Mouse (Mus musculus): ENCODE measurements around the gene Phlpp2.
"Not testable (repeated sequence)": the region's sequence is repeated elsewhere in the genome, so short reads cannot be mapped to it uniquely, and the experiment has no call there.

Gene Phlpp2

DNA sequence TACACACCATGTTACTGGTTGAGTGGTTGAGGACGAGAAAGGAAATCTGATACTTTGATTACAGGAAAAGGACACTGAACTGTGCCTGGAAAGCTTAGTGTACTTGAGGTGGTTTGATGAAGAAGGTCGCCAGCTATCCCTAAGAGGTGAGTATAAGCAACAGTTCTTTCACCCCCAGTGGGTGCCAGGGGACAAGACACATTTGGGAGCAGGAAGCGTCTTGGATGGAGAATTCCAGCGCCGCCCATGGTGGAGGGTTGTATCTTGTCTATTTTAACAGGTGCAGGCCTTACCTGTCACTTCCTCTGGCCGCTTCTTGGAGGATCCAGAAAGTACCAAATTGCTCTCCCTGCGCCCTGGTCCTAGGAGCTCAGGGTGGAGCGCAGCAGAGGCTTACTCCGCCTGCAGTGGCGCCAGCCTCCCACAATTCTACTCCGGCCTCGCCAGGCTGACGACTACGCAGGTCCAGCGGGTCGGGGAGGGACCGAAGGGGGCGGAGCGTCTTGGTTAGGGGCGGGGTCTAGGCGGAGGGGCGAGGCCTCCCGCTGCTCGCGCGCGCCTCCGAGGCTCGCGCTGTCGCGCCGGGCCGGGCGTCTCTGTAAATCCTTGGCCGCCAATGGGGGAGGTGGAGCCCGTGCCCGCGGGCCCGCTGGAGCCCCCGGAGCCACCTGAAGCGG lies at the start of gene Phlpp2:
Gene Phlpp2, plus strand, starts transcription at position 540 of the 677 bp plus-strand sequence.
- DNase-seq, result peak; percentile 94

DNA sequence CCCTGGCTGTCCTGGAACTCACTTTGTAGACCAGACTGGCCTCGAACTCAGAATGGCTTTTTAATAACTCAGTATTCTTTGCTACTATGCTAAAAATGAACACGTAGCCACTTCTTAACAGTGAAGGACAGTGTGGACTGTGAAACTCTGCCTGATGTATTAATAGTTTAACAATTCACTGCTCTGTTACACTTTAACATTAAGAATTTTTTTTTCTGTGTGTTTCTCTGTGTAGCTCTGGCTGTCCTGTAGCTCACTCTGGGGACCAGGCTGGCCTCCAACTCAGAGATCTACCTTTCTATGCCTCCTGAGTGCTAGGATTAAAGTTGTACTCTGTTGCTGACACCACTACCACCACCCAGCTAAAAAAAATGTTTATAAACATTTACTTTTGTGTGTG lies 44.8 kb upstream of the Phlpp2 start:
- peak; percentile 55 to 74 for DNase-seq

- no peak for DNase-seq
Measured at GRCm38 (mm10) chr8:109839822-109840221, 28.5 kb upstream of the Phlpp2 start.

DNA sequence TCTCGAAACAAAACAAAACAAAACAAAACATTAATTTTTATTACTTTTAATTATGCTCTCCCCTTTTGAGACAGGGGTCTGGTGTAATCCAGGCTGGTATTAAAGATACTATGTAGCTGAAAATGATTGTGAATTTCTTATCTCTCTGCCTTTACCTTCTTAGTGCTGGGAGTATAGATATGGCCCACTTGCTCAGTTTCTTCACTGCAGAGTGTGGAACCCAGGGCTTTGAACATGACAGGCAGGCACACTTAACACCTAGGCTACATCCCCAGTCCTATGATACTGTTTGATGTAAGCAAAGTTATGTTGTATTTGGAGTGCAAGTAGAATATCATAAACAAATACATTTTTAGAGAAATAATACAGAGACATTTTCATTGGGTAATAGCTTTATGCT lies 25.9 kb upstream of the Phlpp2 start:
- no peak for DNase-seq

DNA sequence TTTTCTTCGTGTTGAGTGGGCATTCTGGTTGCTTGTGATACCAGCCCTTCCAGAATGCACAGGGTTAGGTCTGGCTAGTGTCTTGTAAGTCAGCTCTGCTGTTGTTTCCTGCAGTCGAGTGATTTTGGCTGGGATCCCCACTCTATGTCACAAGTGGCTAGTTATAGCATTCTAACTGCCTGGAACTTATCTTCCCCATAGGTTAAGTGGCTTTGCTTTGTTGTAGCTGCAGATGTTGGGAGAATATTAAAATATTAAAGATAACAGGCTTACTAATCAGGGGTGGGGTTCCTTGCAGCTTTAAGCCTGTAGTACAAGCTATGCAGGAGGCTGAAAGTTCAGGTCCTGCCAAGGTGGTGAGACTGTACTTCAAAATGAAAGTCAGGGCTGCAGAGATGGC lies 20.5 kb upstream of the Phlpp2 start:
- DNase-seq, result no peak

DNA sequence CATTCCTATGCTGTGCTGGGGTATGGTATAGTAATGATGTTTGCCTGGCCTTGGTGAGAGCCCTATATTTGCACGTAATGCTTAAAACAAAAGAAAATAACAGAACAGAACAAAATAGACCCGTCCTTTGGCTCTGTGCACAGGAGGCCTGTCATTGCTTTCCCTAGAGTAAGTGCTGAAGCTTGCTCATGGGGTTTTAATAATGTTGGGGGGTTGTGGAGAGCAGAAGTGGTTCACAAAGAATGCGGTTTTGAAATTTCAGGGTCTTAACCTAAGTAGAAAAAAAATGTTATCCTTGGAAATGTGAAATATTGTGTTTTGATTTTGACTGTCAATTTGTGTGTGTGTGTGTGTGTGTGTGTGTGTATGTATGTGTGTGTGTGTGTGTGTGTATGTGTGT lies 19.4 kb upstream of the Phlpp2 start:
- no peak for DNase-seq

GRCm38 (mm10) chr8:109853423-109853822 lies 14.9 kb upstream of the Phlpp2 start:
- peak; percentile 65 to 81 for DNase-seq

- DNase-seq, result no peak
Measured at GRCm38 (mm10) chr8:109854522-109854921, 13.8 kb upstream of the Phlpp2 start.

GRCm38 (mm10) chr8:109855451-109855850 lies 12.9 kb upstream of the Phlpp2 start:
- DNase-seq, result no peak

DNA sequence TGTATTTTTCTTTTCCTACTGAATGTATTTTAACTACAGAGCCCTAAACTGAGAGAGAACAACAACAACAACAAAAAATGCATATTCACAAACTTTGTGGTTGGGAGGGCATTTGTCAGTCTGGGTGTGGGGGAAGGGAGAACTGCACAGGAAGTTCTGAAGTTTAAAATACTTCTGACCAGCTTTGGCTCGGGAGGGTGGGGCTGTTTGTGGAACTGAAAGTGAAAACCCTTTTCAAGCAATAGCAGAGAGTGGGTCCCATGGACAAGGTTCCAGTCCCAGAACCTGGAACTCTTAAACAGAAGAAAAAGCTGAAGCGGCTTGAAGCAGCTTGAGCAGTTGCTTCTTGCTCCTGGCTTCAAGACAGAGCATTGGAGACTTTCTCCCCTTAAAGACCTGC lies 4.9 kb upstream of the Phlpp2 start:
- peak; percentile 52 to 55 for DNase-seq

- no peak for DNase-seq
Measured at GRCm38 (mm10) chr8:109864798-109865197, 3.5 kb upstream of the Phlpp2 start.

GRCm38 (mm10) chr8:109865536-109865935 lies 2.8 kb upstream of the Phlpp2 start:
- DNase-seq, result peak in 1 of 2 experiments; percentile 26

- no peak for DNase-seq
Measured at GRCm38 (mm10) chr8:109866690-109867089, 1.7 kb upstream of the Phlpp2 start.

DNA sequence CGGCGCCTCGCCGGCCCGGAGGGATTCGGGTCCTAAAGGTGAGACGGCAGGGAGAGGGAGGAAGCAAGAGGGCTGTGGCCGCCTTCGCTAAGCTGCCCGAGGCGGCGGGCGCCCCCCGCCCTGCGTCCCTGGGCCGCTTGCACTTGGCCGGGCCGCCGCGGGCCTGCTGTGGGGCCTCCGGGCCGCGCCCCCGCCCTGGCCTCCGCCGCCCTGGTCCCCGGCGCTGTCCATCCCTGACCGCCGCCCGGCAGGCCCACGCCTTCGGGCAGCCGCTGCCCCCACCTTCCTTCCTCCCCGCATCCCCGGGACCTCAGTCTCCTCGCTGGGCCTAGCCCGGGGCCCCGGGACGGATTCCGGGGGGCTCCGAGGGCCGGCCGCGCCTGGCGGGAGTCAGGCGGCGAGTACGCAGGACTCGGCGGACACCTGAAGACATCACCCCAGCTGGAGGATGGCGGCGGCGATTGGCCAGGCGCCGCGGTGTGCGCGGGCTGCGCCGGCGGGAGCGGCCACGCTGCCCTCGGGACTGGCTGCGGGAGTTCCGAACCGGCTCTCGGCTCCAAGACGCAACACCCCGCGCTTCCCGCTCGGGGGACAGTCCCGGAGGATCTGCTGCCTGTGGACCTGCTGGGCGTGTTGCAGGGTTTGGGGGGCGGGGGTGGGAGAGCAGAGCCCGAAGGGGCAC lies 479 bp downstream of the Phlpp2 start:
- peak; percentile 38 to 39 for DNase-seq

GRCm38 (mm10) chr8:109871056-109871455 lies 2.7 kb downstream of the Phlpp2 start:
- no peak for DNase-seq

DNA sequence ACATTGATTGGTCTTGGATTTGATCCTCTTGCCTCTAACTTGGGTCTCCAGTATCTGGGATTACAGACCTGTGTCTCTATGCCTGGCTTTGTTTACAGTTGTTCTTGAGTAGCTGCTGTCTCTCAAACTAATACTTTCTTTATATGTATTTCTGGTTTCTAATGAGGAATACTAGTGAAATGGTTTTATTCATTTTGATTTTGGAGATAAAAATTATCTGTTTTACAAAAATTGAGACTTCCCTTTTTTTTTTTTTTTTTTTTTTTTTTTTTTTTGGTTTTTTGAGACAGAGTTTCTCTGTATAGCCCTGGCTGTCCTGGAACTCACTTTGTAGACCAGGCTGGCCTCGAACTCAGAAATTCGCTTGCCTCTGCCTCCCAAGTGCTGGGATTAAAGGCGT lies 5.5 kb downstream of the Phlpp2 start:
- not testable (repeated sequence) for DNase-seq

GRCm38 (mm10) chr8:109880012-109880662 lies 11.8 kb downstream of the Phlpp2 start:
- peak in 1 of 2 experiments; percentile 31 for DNase-seq

- DNase-seq, result no peak
Measured at GRCm38 (mm10) chr8:109885294-109885693, 17.0 kb downstream of the Phlpp2 start.

DNA sequence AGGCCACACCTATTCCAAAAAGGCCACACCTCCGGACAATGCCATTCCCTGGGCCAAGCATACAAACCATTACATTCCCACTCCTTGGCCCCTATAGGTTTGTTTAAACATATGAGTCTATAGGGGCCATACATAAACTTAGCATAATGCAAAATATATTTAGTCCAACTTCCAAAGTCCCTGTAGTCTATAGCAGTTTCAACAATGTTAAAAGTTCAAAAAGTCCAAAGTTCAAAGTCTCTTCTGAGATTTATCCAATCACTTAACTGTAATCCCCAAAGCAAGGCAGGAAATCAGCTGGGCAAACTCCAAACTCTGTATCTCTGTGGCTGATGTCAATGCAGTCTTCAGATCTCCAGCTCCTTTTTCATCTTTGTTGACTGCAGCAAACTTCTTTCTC lies 20.9 kb downstream of the Phlpp2 start:
- no peak for DNase-seq

GRCm38 (mm10) chr8:109890794-109891585 lies 22.6 kb downstream of the Phlpp2 start:
- DNase-seq, result no peak

- no peak for DNase-seq
Measured at GRCm38 (mm10) chr8:109894636-109895035, 26.3 kb downstream of the Phlpp2 start.

GRCm38 (mm10) chr8:109895355-109895754 lies 27.0 kb downstream of the Phlpp2 start:
- no peak for DNase-seq

- no peak for DNase-seq
Measured at GRCm38 (mm10) chr8:109902379-109902778, 34.0 kb downstream of the Phlpp2 start.
